Mouse (Mus musculus) neural tube, embryonic 12.5 days (tissue): ENCODE measurements around the gene Clasp2. TPM values are rescaled to one million over a fixed set of nuclear protein-coding genes. Genes with fewer than 3 reads are reported as not detected.

ENCODE experiments used
- ATAC-seq: fragments of 200-750 bp; cut with Nextera tagmentation; 2 replicates; pipeline ENCODE4 v1.8.0; 2017; ENCODE audit warnings: low read depth, mild to moderate bottlenecking, moderate TSS enrichment, moderate library complexity; ENCODE audit not compliant: low FRiP score
- H3K27ac ChIP-seq: fragments of 300-500 bp; sonication (generic); 2 replicates; pipeline ENCODE4 v1.5.1; 2016
- H3K27me3 ChIP-seq: fragments of 300-500 bp; sonication (generic); replicated peaks from 2 replicates; pipeline ENCODE4 v1.6.1; 2016; ENCODE audit warnings: mild to moderate bottlenecking
- H3K36me3 ChIP-seq: fragments of 300-500 bp; sonication (generic); 2 replicates; pipeline ENCODE4 v1.6.1; 2016; ENCODE audit warnings: mild to moderate bottlenecking
- H3K4me1 ChIP-seq: fragments of 300-500 bp; sonication (generic); 2 replicates; pipeline ENCODE4 v1.6.1; 2016
- H3K4me2 ChIP-seq: fragments of 300-500 bp; sonication (generic); replicated peaks from 2 replicates; pipeline ENCODE4 v1.6.1; 2016; ENCODE audit warnings: mild to moderate bottlenecking
- H3K4me3 ChIP-seq: fragments of 300-500 bp; sonication (generic); 2 replicates; pipeline ENCODE4 v1.5.1; 2016
- H3K9ac ChIP-seq: fragments of 300-500 bp; sonication (generic); 2 replicates; pipeline ENCODE4 v1.6.1; 2016; ENCODE audit warnings: mild to moderate bottlenecking
- H3K9me3 ChIP-seq: fragments of 300-500 bp; sonication (generic); 2 replicates; pipeline ENCODE4 v1.6.1; 2016; ENCODE audit warnings: mild to moderate bottlenecking
- WGBS: fragments of 180-500 bp; shearing (Covaris S2); methylation state at CpG from one replicate; pipeline ENCODE4 v1.1.7; 2016; 5-methylcytosine and 5-hydroxymethylcytosine counted together
- polyA plus RNA-seq: library from polyadenylated mRNA; unstranded; fragments of >200 nt; fragmentation: Nextera tagmentation; extraction: Ambion mirVana; gene quantifications from 2 replicates; pipeline ENCODE4 v1.2.1, GENCODE M21; 2016

Clasp2 gene
- polyA plus RNA-seq, 1 experiment from 2014 or later: 82.7 TPM

- Histone ChIP-seq H3K4me2 (no peak overlapping the region), H3K27ac (no peak overlapping the region), H3K4me1 (no peaks in the 10 kb centered on the region), H3K4me3 (no peak overlapping the region), H3K9me3 (no peaks in the 10 kb centered on the region), H3K9ac (no peak overlapping the region), H3K27me3 (no peaks in the 10 kb centered on the region), H3K36me3 (peaks cover 24% of the 10 kb centered on the region)
- ATAC-seq: no peak
- 89% methylated on average over 1 of the region's 1 CpGs for WGBS
These were observed 205.9 kb downstream of the Clasp2 start for GRCm38 (mm10) chr9:113947216-113947615.

DNA sequence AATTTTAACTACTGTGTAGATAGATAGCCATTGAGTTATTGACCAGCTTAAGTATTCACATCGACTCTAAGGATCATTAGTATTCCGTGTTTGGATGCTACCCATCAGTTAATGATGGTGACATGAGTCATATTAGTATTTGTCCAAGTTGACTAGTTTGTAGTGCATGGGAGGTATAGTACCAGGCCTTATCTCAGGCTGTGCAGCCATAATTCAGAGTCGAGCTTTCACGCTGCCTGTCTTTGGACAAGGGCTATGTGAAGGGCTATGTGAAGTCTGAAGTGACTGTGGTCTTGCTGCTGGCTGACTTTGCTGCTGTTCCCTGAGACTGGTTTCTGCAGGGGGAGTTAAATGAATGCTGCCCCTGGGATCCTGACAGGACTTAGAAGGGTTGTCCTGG lies 216.5 kb downstream of the Clasp2 start:
- H3K27me3 ChIP-seq: no peaks in the 10 kb centered on the region
- no peaks in the 10 kb centered on the region for H3K9me3 ChIP-seq
- H3K4me2 ChIP-seq: no peak overlapping the region
- H3K4me3 ChIP-seq: no peak overlapping the region
- H3K36me3 ChIP-seq: peaks cover 60% of the 10 kb centered on the region
- ATAC-seq: no peak
- 94% methylated on average over 4 of the region's 4 CpGs for WGBS
- no peak overlapping the region for H3K27ac ChIP-seq
- H3K9ac ChIP-seq: no peak overlapping the region
- no peaks in the 10 kb centered on the region for H3K4me1 ChIP-seq

DNA sequence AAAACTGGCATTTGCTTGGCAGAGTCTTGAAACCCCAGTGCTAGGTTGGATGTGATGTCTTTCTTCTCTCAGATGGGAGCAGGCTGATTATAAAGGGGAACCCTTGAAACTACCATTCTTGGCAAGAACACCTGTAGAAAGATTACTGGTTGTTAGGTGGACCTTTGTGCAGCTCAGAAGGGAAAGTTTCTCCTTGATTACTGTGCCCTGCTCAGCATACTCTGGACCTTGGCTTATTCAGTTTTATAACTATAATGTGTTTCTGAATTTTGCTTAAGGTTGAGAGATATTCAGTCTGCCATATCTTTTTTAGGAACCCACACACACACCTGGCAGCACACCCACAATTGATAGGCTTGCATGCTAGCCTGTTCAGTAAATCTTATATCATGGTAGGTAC lies 222.4 kb downstream of the Clasp2 start:
- Histone ChIP-seq H3K36me3 (peaks cover 76% of the 10 kb centered on the region), H3K4me1 (no peaks in the 10 kb centered on the region), H3K9me3 (no peaks in the 10 kb centered on the region), H3K27ac (no peak overlapping the region), H3K4me3 (no peak overlapping the region), H3K9ac (no peak overlapping the region), H3K27me3 (no peaks in the 10 kb centered on the region), H3K4me2 (no peak overlapping the region)
- ATAC-seq: no peak

GRCm38 (mm10) chr9:113964415-113964814 lies 223.1 kb downstream of the Clasp2 start:
- no peak for ATAC-seq
- Histone ChIP-seq H3K4me1 (no peaks in the 10 kb centered on the region), H3K27me3 (no peaks in the 10 kb centered on the region), H3K36me3 (peaks cover 77% of the 10 kb centered on the region), H3K4me2 (no peak overlapping the region), H3K9me3 (no peaks in the 10 kb centered on the region), H3K27ac (no peak overlapping the region), H3K4me3 (no peak overlapping the region), H3K9ac (no peak overlapping the region)
- WGBS: 95% methylated on average over 8 of the region's 8 CpGs

- Histone ChIP-seq H3K27me3 (no peaks in the 10 kb centered on the region), H3K9ac (no peak overlapping the region), H3K9me3 (no peaks in the 10 kb centered on the region), H3K4me3 (no peak overlapping the region), H3K36me3 (peaks cover 85% of the 10 kb centered on the region), H3K4me2 (no peak overlapping the region), H3K27ac (no peak overlapping the region), H3K4me1 (no peaks in the 10 kb centered on the region)
- 95% methylated on average over 4 of the region's 4 CpGs for WGBS
- ATAC-seq: no peak
These were observed 225.6 kb downstream of the Clasp2 start for GRCm38 (mm10) chr9:113966838-113967237.

DNA sequence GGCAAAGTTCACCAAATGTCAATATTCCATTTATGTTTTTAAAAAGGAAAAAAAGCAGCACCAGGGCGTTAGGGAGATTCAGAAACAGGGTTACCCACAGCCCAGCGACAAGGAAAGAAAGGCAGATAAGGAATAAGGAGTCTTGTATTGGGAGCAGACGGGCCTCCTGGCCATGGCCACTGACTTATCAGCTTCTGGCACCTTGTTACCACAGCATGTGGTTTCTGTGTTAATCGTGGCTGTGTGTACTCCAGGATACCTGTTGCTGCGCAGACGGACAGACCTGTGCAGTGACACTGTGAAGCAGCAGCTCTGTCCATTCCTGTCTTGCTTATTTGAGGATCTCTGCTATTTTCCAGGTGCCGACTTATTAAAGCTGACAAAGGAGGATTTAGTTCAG lies 227.7 kb downstream of the Clasp2 start:
- Histone ChIP-seq H3K27ac (no peak overlapping the region), H3K4me1 (no peaks in the 10 kb centered on the region), H3K4me3 (no peak overlapping the region), H3K36me3 (peaks cover 79% of the 10 kb centered on the region), H3K27me3 (no peaks in the 10 kb centered on the region), H3K4me2 (no peak overlapping the region), H3K9me3 (no peaks in the 10 kb centered on the region), H3K9ac (no peak overlapping the region)
- WGBS: 97% methylated on average over 7 of the region's 7 CpGs
- ATAC-seq: no peak

Other genes starting within 250 kb of the Clasp2 start
- gene Pdcd6ip, start 33.2 kb upstream of the Clasp2 start, polyA plus RNA-seq: 48.3 and 54.7 TPM in 2 replicates
- 49.3 and 52.0 TPM in 2 replicates for gene Ubp1, start 189.5 kb downstream of the Clasp2 start, polyA plus RNA-seq